Mouse (Mus musculus): ENCODE measurements around the gene Gm20388. TPM values are rescaled to one million over a fixed set of nuclear protein-coding genes. Genes with fewer than 3 reads are reported as not detected.

The Gm20388 gene
- polyA plus RNA-seq, 1 experiment from 2014 or later, result not detected

DNA sequence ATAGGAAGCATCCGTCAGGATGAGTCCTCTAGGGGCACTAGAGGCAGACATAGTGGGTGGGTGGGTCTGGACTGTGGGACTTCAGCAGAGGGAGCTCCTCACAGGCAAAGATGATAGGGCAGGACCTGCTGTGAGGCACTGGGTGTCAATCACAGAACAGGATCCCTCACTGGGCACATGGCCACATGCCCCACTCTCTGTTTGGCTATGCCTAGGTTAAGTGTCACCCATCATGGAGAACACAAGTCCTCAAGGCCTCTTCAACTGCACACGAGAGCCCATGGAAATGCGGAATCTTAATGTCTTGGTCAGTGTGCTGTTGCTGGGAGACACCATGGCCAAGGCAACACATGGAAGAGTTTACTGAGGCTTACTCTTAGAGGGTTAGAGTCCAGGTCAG lies 2617.3 kb downstream of the Gm20388 start:
- 96% methylated on average over 3 of the region's 3 CpGs for WGBS
- no peak overlapping the region for H3K4me3 ChIP-seq
- peaks cover 53% of the 10 kb centered on the region for H3K4me1 ChIP-seq
- no peak overlapping the region for H3K27ac ChIP-seq
- ATAC-seq (ENCODE audit: insufficient number of reproducible peaks, insufficient read depth, low FRiP score, low TSS enrichment, low read depth), result no peak
- no peaks in the 10 kb centered on the region for H3K27me3 ChIP-seq
- peaks cover 7% of the 10 kb centered on the region; the same call in 1 of the 2 replicates for H3K36me3 ChIP-seq
- no peak overlapping the region for H3K9ac ChIP-seq
- H3K4me2 ChIP-seq, result no peak overlapping the region
- H3K9me3 ChIP-seq, result no peaks in the 10 kb centered on the region

DNA sequence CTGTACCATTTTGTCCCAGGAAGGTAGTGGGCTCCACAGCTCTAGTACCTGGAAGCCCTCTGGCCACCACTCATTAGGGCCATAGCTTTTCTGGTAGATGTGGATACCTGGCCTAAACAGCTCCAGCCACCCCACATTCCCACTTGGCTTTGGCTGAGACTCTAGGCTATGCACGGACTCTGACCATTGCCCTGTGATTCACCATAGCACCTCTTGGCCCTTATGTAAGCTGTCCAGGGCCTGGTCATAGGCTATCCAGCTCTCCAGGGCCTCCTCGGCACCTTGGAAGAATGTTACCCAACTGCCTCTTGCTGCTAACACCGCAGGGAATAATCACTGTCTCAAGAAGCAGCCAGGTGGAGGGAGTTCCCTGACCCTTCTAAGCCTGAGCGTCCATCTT lies 2618.5 kb downstream of the Gm20388 start:
- 92% methylated on average over 4 of the region's 4 CpGs for WGBS
- no peak for ATAC-seq (ENCODE audit: insufficient number of reproducible peaks, insufficient read depth, low FRiP score, low TSS enrichment, low read depth)
- H3K36me3 ChIP-seq, result peaks cover 7% of the 10 kb centered on the region; the same call in 1 of the 2 replicates

DNA sequence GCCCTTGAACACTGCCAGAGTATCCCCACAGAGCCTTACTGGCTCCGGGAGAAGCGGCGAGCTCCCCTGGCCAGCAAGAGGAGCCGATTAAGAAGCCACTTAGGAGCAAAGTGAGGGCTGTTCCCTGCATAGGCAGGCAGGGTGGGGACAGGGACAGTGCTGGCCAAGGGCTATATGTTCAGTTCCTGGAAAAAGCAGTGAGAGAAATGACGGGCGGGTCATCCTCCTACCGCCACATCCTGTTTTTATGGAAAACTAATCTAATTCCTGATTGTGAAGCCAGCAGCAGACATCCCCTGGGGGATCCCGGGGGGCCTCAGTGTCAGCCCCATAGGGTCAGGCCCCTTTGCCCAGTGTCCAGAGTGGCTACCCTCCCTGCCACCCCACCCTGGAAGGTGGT lies 2620.7 kb downstream of the Gm20388 start:
- no peak overlapping the region for H3K4me2 ChIP-seq
- H3K9ac ChIP-seq, result 0 out of 2 replicates have a peak overlapping the region, but pooled peaks have one; percentile 51
- WGBS, result 77% methylated on average over 8 of the region's 8 CpGs
- ATAC-seq (ENCODE audit: insufficient number of reproducible peaks, insufficient read depth, low FRiP score, low TSS enrichment, low read depth), result no peak
- H3K9me3 ChIP-seq, result no peaks in the 10 kb centered on the region
- H3K27me3 ChIP-seq, result no peaks in the 10 kb centered on the region
- H3K36me3 ChIP-seq, result peaks cover 7% of the 10 kb centered on the region; the same call in 1 of the 2 replicates
- H3K27ac ChIP-seq, result no peak overlapping the region
- no peak overlapping the region for H3K4me3 ChIP-seq
- H3K4me1 ChIP-seq, result peaks cover 26% of the 10 kb centered on the region

More for the DNA sequence above, 2618.5 kb downstream of the Gm20388 start:
- Histone ChIP-seq H3K4me2 (no peak overlapping the region), H3K9me3 (no peaks in the 10 kb centered on the region), H3K27me3 (no peaks in the 10 kb centered on the region), H3K4me1 (peaks cover 43% of the 10 kb centered on the region), H3K27ac (no peak overlapping the region), H3K4me3 (no peak overlapping the region), H3K9ac (no peak overlapping the region)

DNA sequence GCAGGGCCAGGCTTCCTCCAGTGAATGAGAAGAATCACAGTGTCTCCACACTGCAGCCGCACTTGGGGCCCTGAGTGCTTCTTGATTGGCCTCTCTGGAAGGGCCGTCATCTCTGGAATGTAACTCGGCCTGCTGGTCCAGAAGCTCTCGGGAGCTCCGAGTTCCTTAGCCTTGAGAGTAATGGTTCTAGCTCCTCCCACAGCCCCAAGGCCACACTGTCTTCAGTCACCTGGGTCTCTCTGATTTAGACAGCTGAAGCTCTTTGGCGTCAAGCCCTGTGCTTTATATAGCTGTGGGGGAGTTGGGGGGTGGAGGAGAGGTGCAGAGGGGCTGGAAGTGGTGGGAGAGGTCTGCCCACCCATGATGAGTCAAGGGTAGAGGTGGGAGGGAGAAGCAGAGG lies 2626.4 kb downstream of the Gm20388 start:
- H3K9ac ChIP-seq, result 0 out of 2 replicates have a peak overlapping the region, but pooled peaks have one; percentile 16
- H3K4me2 ChIP-seq, result peak overlapping the region; percentile 31
- H3K4me3 ChIP-seq, result no peak overlapping the region
- peak; percentile 76 for ATAC-seq (ENCODE audit: insufficient number of reproducible peaks, insufficient read depth, low FRiP score, low TSS enrichment, low read depth)
- no peaks in the 10 kb centered on the region for H3K36me3 ChIP-seq
- no peaks in the 10 kb centered on the region for H3K9me3 ChIP-seq
- peak overlapping the region; percentile 55 for H3K27ac ChIP-seq
- H3K4me1 ChIP-seq, result peaks cover 34% of the 10 kb centered on the region
- H3K27me3 ChIP-seq, result no peaks in the 10 kb centered on the region
- 36% methylated on average over 6 of the region's 6 CpGs for WGBS

DNA sequence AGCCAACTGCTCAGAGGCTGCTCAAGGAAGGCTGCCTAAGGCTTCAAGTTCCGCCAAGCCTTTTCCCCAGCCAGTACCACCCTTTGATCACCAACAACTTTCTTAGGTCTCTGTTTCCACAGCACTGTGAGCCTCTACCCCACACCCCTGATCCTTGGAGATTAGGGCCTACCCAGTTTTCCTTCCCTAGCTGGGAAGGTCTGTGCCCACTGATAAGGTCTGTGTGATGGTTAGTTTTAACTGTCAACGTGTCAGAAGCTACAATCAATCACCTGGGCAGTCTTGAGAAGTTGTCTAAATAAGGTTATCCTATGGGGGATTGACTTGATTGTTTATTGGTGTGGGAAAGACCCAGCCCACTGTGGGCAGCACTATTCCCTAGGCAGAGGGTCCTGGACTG lies 2627.2 kb downstream of the Gm20388 start:
- Histone ChIP-seq H3K4me2 (0 out of 2 replicates have a peak overlapping the region, but pooled peaks have one; percentile 31), H3K27ac (peak overlapping the region; percentile 55), H3K36me3 (0 out of 2 replicates have a peak, but pooled peaks cover 2% of the 10 kb centered on the region), H3K9ac (no peak overlapping the region), H3K9me3 (no peaks in the 10 kb centered on the region), H3K4me1 (peaks cover 29% of the 10 kb centered on the region), H3K27me3 (no peaks in the 10 kb centered on the region), H3K4me3 (no peak overlapping the region)
- no peak for ATAC-seq (ENCODE audit: insufficient number of reproducible peaks, insufficient read depth, low FRiP score, low TSS enrichment, low read depth)
- WGBS, result 83% methylated on average over 2 of the region's 2 CpGs

DNA sequence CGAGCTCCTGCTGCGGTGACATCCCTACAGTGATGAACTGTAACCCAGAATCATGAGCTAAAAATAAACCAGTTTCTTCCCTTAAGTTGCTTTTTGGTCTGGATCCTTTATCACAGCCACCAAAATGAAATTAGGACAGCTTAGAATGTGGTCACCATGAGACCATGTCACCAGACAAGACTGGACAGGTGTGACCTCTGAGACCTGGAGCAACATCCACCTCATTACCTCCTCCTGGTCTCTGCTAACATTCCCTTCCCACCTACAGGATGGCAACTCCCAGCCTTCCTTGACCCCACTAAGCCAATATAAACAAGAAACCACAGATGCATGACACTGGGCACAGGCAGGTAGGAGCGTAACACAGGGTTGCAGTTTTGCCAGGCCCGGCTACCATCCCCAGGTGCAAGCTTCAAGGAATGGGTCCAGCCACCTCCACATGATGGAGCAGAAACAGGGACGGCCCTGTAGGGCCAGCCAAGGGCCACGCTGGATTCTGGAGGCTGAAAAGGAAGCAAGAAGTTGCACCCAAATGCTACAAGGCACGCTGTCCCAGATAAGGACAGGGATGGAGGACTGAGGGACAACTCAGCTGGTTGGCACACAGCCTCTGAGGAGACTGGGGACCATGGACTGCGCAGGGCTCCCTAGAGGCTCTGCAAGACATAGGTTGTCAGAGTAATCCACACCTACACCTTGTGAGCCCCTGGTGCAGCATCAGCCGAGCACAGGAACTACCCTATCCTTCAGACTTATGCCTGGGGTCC lies 2627.9 kb downstream of the Gm20388 start:
- H3K9me3 ChIP-seq, result no peaks in the 10 kb centered on the region
- peaks cover 9% of the 10 kb centered on the region; the same call in 1 of the 2 replicates for H3K36me3 ChIP-seq
- no peaks in the 10 kb centered on the region for H3K27me3 ChIP-seq
- H3K4me1 ChIP-seq, result peaks cover 25% of the 10 kb centered on the region
- WGBS, result 91% methylated on average over 9 of the region's 9 CpGs
- no peak overlapping the region for H3K27ac ChIP-seq
- ATAC-seq (ENCODE audit: insufficient number of reproducible peaks, insufficient read depth, low FRiP score, low TSS enrichment, low read depth), result no peak
- no peak overlapping the region for H3K4me3 ChIP-seq
- H3K4me2 ChIP-seq, result no peak overlapping the region
- H3K9ac ChIP-seq, result no peak overlapping the region

DNA sequence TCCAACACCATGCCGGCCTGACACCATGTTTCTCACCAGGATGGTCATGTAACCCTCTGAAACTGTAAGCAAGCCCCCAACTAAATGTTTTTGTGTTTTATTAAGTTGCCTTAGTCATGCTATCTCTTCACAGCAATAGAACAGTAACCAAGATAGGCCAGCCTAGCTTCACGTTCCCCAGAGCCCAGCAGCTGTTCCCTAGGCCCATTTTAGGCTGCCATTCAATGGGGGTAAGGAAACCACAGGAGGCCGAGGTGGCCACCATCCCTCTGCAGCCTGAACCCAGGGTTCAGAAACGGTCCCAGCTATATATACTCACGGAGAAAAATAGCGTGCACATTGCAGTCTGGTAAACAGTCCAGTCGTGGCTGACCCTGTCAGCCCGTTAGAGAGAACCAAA lies 2633.5 kb downstream of the Gm20388 start:
- Histone ChIP-seq H3K4me1 (peaks cover 33% of the 10 kb centered on the region), H3K4me3 (no peak overlapping the region), H3K4me2 (no peak overlapping the region), H3K27ac (no peak overlapping the region), H3K9me3 (no peaks in the 10 kb centered on the region), H3K36me3 (peaks cover 15% of the 10 kb centered on the region; the same call in 1 of the 2 replicates), H3K9ac (no peak overlapping the region), H3K27me3 (no peaks in the 10 kb centered on the region)
- no peak for ATAC-seq (ENCODE audit: insufficient number of reproducible peaks, insufficient read depth, low FRiP score, low TSS enrichment, low read depth)
- WGBS, result 86% methylated on average over 8 of the region's 8 CpGs

DNA sequence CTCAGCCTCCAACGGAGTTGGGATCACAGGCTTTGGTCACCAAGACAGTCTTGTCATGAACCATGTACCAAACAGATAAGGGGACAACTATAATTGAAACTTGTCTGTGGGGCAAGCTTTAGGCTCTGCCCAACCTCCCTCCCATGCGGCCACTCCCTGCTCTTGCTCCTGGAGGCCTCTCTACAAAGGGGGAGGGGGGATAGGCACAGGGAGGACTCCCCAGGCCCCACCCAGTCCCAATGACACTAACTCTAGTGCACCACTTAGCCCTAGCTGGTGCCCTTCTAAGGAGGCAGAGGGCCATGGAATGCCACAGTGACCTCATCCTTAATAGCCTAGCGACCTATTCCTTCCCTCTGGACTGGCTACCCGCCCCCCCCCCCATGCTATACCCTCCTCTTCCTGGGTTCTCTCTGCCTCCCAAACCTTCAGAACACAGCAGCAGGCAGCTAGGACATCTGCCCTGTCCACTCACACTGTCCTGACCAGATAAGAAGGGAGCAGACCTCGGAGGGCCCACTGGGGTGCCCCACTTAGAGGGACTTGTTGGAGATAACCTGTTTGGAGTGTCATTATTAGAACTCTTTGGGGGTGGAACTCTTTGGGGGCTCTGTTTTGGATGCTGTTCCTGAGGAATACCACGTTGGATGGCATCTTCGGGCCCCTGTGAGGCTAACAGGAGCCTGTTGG lies 2635.6 kb downstream of the Gm20388 start:
- Histone ChIP-seq H3K36me3 (peaks cover 15% of the 10 kb centered on the region; the same call in 1 of the 2 replicates), H3K4me2 (0 out of 2 replicates have a peak overlapping the region, but pooled peaks have one; percentile 84), H3K27ac (no peak overlapping the region), H3K4me1 (peaks cover 45% of the 10 kb centered on the region), H3K9me3 (no peaks in the 10 kb centered on the region), H3K27me3 (no peaks in the 10 kb centered on the region), H3K9ac (peak overlapping the region; percentile 41; the same call in 1 of the 2 replicates), H3K4me3 (no peak overlapping the region)
- WGBS, result 88% methylated on average over 6 of the region's 7 CpGs
- no peak for ATAC-seq (ENCODE audit: insufficient number of reproducible peaks, insufficient read depth, low FRiP score, low TSS enrichment, low read depth)

DNA sequence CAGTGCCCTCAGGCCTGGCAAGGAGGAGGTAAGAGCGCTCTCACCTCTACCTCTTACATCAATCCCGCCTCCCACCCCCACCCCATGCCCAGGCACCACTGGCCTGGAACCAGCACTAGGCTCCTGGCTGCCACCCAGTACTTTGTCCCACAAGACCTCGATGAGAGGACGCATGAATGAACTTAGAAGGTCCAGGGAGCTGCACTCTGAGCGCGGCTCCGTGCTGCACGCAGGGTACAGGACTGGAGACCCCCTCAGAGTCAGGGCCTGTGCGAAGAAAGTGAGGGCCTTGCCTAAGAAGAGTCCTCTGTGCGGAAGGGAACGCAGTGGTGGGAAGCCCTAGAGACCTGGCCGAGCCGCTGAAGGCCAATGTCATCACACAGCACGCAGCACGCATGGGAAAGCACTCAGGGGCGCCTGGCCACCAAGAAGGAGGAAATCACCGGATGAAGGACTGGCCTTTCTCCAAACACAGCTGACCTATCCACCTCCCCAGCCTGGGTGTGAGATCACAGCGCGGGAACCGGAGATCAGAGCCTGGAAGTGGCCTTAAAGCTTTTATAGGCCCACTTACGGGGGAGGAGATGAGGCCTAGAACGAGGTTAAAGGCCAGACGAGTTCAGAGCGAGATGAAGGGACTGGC lies 2636.3 kb downstream of the Gm20388 start:
- Histone ChIP-seq H3K36me3 (peaks cover 15% of the 10 kb centered on the region; the same call in 1 of the 2 replicates), H3K4me2 (peak overlapping the region; percentile 84; the same call in 1 of the 2 replicates), H3K27ac (peak overlapping the region; percentile 39), H3K9ac (peak overlapping the region; percentile 41), H3K4me1 (peaks cover 45% of the 10 kb centered on the region), H3K27me3 (no peaks in the 10 kb centered on the region), H3K9me3 (no peaks in the 10 kb centered on the region), H3K4me3 (no peak overlapping the region)
- ATAC-seq (ENCODE audit: insufficient number of reproducible peaks, insufficient read depth, low FRiP score, low TSS enrichment, low read depth), result no peak
- WGBS, result 82% methylated on average over 24 of the region's 24 CpGs

DNA sequence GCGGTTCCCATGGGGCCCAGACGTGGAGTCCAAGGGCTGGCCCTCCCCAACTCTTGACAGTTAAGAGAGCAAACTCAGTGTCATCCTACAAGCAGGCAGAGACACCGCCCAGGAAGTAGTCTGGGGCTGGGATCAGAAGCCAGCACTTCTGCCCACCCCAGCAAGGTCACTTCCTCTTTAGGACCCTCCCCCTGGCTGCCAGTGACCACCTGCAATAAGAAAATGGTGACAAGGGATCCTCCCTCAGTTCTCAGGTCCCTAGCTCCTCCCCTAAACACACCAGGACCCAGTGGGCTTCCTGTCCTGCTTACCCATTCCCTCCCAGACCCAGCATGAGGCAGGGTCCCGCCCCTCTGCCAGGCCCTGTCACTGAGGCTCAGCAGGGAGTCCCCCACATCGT lies 2637.2 kb downstream of the Gm20388 start:
- Histone ChIP-seq H3K4me3 (no peak overlapping the region), H3K27ac (peak overlapping the region; percentile 39; the same call in 1 of the 2 replicates), H3K4me2 (peak overlapping the region; percentile 84), H3K27me3 (no peaks in the 10 kb centered on the region), H3K9ac (peak overlapping the region; percentile 41; the same call in 1 of the 2 replicates), H3K36me3 (peaks cover 13% of the 10 kb centered on the region; the same call in 1 of the 2 replicates), H3K9me3 (no peaks in the 10 kb centered on the region), H3K4me1 (peaks cover 45% of the 10 kb centered on the region)
- 41% methylated on average over 5 of the region's 5 CpGs for WGBS
- no peak for ATAC-seq (ENCODE audit: insufficient number of reproducible peaks, insufficient read depth, low FRiP score, low TSS enrichment, low read depth)

DNA sequence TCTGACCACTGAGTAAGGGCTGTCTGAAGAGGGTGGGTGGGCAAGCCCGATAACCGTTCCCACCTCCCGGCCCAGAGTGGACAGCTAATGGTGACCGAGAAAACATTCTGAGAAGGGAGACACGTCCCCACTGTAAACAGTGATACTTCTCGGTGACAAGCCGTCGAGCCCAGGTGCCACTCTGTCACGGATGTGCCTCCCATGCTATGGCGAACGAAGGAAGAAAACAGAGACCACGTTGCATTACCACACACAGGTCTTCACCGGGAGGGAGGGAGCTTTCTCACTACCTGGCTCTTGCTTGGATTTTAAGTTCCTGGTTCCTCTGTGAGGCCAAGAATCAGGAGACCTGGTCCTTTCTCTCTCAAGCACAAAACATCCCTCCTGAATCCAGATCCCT lies 2637.7 kb downstream of the Gm20388 start:
- ATAC-seq (ENCODE audit: insufficient number of reproducible peaks, insufficient read depth, low FRiP score, low TSS enrichment, low read depth), result no peak
- H3K36me3 ChIP-seq, result peaks cover 8% of the 10 kb centered on the region; the same call in 1 of the 2 replicates
- WGBS, result 74% methylated on average over 13 of the region's 13 CpGs
- H3K9ac ChIP-seq, result peak overlapping the region; percentile 41; the same call in 1 of the 2 replicates
- H3K27ac ChIP-seq, result peak overlapping the region; percentile 16; the same call in 1 of the 2 replicates
- peak overlapping the region; percentile 84; the same call in 1 of the 2 replicates for H3K4me2 ChIP-seq
- H3K27me3 ChIP-seq, result no peaks in the 10 kb centered on the region
- H3K9me3 ChIP-seq, result no peaks in the 10 kb centered on the region
- H3K4me1 ChIP-seq, result peaks cover 45% of the 10 kb centered on the region
- H3K4me3 ChIP-seq, result no peak overlapping the region
